Mouse (Mus musculus): ENCODE results near the gene Spsb1.

Gene Spsb1

GRCm38 (mm10) chr4:149986671-149987417 is 32.0 kb upstream of the Spsb1 start:
- DNase-seq (ENCODE audit: low spot score in 2 of 2) = no peak

DNA sequence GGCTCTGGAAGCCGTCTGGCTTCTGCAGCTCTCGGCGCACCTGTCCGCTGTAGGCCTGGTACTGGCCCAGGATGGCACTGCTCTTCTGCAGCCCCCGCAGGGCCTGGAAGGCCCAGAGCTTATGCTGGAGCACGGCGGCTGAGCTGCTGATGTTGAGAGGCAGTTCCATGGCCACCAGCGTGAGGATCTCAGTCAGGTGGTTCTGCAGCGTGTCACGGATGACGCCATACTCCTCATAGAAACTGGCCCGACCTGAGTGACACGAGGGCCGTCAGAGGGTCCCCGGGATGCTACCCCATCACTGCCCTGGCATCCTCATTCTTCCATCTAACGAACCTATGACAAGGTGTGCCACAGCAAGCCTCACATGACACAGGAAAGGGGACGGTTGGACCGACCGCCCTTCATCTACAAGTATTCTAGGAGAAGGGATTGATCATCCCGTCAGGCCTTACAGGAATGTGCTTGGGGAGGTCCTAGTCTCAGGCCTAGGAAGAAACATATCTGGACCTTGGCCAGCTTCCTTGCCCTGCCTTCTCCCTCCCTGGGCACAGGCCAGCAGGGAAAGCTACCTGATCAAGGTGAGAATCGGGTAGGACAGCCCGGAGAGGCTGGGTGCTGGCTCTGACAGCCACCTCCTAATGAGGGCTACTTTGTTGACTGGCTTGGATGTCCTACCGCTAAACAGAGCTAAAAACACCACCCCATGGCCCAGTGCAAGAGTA is 29.2 kb upstream of the Spsb1 start:
- DNase-seq (ENCODE audit: low spot score in 2 of 2) = no peak

GRCm38 (mm10) chr4:149982154-149982553 is 27.3 kb upstream of the Spsb1 start:
- DNase-seq (ENCODE audit: low spot score in 2 of 2) = no peak

- DNase-seq (ENCODE audit: low spot score in 2 of 2) = peak; percentile 58 to 73
Measured at GRCm38 (mm10) chr4:149979819-149980308, 25.0 kb upstream of the Spsb1 start.

DNA sequence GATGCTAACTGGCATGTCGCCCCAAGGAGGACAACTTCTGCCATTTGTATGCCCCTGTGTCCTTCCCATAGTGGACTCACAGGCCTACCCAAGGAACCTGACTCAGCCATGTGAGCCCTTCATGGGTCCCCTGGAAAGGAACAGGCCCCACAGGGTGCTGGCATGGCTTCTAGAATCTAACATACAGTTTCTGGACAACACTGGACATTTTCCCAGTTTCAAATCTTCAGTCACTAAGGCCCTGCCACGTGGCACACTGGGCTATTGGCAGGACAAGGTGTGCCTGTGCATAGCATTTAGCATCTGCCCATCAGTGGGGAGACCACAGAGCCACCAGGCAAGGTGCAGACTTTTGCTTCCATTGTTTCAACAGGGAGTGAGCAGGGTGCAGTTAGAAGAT is 24.0 kb upstream of the Spsb1 start:
- DNase-seq (ENCODE audit: low spot score in 2 of 2) = no peak

GRCm38 (mm10) chr4:149977801-149978544 is 23.1 kb upstream of the Spsb1 start:
- no peak for DNase-seq (ENCODE audit: low spot score in 2 of 2)

- DNase-seq (ENCODE audit: low spot score in 2 of 2) = no peak
Measured at GRCm38 (mm10) chr4:149977181-149977580, 22.3 kb upstream of the Spsb1 start.

GRCm38 (mm10) chr4:149975730-149976254 is 20.9 kb upstream of the Spsb1 start:
- no peak for DNase-seq (ENCODE audit: low spot score in 2 of 2)

- DNase-seq (ENCODE audit: low spot score in 2 of 2) = no peak
Measured at GRCm38 (mm10) chr4:149975291-149975690, 20.4 kb upstream of the Spsb1 start.

DNA sequence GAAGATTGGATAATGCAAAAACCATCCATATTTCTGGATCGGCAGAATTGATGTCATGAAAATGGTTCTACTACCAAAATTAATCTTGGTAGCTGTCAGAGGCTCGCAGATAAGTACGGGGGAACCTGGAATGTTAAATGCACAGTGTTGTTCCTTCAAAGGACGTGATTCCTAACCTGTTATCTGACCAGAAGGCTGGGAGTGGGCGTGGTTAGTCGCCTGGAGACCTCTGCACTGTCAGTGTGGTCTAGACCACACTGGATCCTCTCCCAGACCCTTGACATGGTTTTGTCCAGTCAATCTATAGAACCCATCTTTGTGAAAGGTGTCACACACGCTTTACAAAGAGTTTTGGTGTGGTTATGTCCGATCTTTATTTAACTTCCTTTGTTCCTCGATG is 16.6 kb upstream of the Spsb1 start:
- DNase-seq (ENCODE audit: low spot score in 2 of 2) = no peak

DNA sequence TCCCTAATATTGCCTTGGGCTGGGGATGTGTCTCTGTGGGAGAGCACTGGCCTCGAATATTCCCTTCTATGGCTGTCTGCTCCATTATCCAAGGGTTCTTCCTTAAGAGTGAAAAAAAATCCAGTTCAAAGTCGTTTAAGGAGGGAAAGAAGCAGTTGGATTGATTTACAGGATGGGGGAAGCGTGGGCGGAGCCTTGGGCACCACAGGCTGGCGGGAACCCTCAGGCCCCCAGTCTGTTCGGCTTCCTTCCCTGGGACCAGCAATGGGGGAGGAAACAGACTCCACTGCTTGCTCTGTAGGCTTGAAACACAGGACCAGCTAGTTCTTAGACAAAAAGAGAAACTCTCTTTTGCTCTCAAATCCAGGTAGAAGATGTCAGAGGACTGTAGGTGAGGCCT is 13.7 kb upstream of the Spsb1 start:
- no peak for DNase-seq (ENCODE audit: low spot score in 2 of 2)

DNA sequence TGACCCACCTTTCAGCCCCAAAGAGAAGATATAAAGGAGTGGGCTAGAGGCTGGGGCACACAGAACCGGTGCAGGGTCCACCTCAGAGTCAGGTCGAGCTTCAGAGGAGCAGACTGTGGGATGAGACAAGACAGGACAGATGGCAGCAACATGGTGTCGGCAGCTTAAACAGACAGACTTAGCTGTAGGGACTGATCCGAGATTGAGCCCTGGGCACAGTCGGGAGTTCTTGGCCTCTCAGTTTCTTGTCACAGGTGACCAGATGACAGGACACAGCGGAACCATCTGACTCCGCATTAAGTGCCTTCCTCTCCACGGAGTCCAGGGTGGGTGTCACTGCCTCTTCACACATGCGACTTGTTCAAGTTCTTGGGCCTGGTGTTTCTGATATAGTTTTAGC is 12.1 kb upstream of the Spsb1 start:
- no peak for DNase-seq (ENCODE audit: low spot score in 2 of 2)

DNA sequence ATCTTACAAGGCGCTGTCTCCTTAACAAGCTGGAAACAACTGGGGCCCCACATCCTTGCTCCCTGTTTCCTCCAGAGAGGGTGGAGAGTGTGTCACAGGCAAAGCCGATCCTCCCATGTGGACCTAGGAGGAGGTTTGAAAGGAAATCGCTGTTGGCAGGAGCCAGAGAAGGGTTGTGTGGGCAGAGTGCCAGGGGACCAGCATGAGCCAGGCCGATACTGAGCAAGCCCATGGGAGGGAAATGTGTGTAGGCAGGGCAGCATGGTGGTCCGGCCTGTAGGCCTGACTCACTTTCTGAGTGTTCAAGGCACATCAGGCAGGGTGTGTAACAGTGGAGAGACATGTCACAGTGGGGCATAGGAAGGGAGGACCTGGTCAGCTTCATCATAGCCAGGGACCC is 11.4 kb upstream of the Spsb1 start:
- DNase-seq (ENCODE audit: low spot score in 2 of 2) = no peak

DNA sequence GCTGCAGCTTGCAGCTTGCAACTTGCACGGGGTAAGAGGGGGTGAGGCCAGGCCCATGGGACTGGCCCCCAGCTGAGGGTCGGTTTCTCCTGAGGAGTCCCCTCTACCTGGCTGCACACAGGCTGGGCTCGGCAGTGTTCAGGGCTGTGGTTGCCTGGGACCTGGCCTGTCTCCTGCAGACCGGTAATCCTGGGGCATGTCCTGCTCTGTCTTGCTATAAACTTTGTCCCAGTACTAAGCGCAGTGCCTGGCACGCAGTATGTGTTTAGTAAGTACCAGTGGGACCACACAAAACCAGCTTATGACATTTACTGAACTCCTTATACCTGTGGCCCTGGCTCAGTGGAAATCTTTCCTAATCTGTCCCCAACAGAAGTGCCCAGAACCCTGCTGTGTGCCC is 10.8 kb upstream of the Spsb1 start:
- DNase-seq (ENCODE audit: low spot score in 2 of 2) = no peak

GRCm38 (mm10) chr4:149965242-149965641 is 10.4 kb upstream of the Spsb1 start:
- DNase-seq (ENCODE audit: low spot score in 2 of 2) = no peak

DNA sequence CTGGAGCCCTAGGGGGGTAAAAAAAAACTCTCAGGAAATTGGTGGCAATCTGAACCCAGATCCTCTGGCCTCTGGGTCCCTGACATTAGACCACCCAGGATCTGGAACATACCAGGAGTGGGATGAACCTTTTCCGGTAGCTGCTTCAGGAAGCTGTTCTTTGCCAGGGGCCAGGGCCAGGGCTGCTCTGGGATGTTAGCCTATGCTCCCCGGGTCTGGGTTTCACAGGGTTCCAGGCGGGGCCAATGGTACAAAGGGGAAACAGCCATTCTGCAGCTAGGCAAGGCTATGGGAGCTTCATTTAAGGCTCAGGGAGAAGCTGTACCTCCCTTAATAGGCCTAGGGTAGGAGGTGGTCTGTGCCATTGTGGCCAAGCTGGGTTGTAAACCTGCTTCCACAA is 9.9 kb upstream of the Spsb1 start:
- DNase-seq (ENCODE audit: low spot score in 2 of 2) = no peak

DNA sequence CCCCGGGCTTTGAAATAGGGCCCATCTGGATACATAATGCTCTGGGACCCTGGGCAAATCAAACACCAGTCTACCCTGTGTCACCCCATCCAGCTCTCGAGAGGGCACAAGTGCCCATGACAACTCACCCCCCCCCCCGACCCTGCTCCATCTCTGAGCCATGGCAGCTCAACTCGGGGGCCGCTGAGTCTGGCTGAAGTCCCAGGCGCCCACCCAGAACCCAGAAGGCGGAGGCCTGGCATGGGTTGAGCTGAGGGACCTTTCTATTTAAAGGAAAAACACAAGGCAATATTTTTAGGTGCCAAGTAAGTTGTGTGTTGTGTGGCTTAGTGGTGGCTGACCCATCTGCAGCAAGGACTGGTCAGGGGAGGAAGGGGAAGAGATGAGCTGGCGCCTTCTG is 9.4 kb upstream of the Spsb1 start:
- DNase-seq (ENCODE audit: low spot score in 2 of 2) = no peak

GRCm38 (mm10) chr4:149960391-149960790 is 5.5 kb upstream of the Spsb1 start:
- no peak for DNase-seq (ENCODE audit: low spot score in 2 of 2)

GRCm38 (mm10) chr4:149959816-149960215 is 5.0 kb upstream of the Spsb1 start:
- DNase-seq (ENCODE audit: low spot score in 2 of 2) = no peak

- peak; percentile 63 to 78 for DNase-seq (ENCODE audit: low spot score in 2 of 2)
Measured at GRCm38 (mm10) chr4:149958566-149958965, 3.7 kb upstream of the Spsb1 start.

DNA sequence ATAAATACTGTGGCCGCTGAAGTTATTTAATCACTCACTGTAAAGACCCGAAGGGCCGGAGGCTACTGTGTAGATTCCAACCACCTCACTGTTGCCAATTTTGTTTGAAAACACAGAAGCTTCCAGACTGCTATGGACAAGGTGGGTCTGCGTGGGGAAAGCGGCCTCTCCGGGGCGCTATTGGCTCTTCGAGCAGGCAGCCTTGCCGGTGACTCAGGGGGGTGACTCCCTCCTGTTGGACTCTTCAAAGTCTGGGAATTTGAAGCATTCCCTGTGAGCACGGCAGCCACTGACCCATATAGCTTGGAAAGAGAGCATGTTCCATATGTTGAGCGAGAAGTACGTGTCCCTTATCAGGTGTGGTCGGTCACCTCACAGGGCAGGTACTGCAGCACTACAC is 1.2 kb upstream of the Spsb1 start:
- no peak for DNase-seq (ENCODE audit: low spot score in 2 of 2)

DNA sequence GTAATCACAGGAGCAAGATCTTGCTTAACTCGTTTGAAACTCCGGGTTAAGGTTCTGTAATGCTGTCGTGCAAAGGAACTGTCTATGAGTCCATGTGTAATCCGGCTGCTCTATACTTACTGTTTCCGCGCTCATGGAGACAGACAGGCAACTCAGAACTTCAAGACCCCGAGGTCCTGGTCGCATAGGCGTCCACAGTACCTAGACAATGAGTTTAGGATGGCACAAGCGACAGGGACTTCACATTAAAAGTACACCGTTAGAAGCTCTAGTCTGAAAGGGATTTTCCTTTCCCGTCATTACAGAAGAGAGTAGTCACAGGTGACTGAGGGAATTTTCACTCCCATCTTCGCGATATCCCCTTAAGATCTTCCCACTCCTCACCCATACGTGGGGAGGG is 788 bp upstream of the Spsb1 start:
- DNase-seq (ENCODE audit: low spot score in 2 of 2) = no peak
